Mouse (Mus musculus) CH12.LX (cell line): Measurements from ENCODE around the gene Lat. TPM values are rescaled to one million over a fixed set of nuclear protein-coding genes. Genes with fewer than 3 reads are reported as not detected.

Experiments used
- DNase-seq: peaks from one replicate; pipeline ENCODE4 v3.0.0-alpha.2; 2013; ENCODE audit errors: extremely low read depth
- H3K27ac ChIP-seq: 2 replicates; pipeline ENCODE4 v1.5.1; 2012; ENCODE audit warnings: low read depth, mild to moderate bottlenecking, control low read depth, moderate library complexity; ENCODE audit not compliant: insufficient read depth
- H3K27me3 ChIP-seq: replicated peaks from 2 replicates; pipeline ENCODE3; 2012; ENCODE audit warnings: inconsistent platforms
- H3K36me3 ChIP-seq, 2 experiments: replicated peaks in 1 of 2; 2 replicates each; pipeline versions ENCODE3 to v1.6.1; 2012; ENCODE audit warnings: inconsistent platforms in 1 of 2, low read length in 1 of 2, mild to moderate bottlenecking in 1 of 2, mixed read lengths in 1 of 2, moderate library complexity in 1 of 2; ENCODE audit not compliant: control insufficient read depth in 1 of 2, insufficient read depth in 1 of 2
- H3K4me1 ChIP-seq, 2 experiments: 2 replicates each; pipeline ENCODE4 v1.6.1; 2012; ENCODE audit warnings: inconsistent platforms in 1 of 2, moderate library complexity in 1 of 2; ENCODE audit not compliant: insufficient read depth in 2 of 2, control insufficient read depth in 1 of 2
- H3K4me2 ChIP-seq: 2 replicates; pipeline ENCODE4 v1.6.1; 2012; ENCODE audit warnings: low read depth, mild to moderate bottlenecking, control low read depth; ENCODE audit not compliant: poor library complexity, insufficient read depth, severe bottlenecking
- H3K4me3 ChIP-seq, 3 experiments: fragments of 150-350 bp in 1 of 3; sonication (generic) in 1 of 3; replicated peaks in 1 of 3; 2 replicates each; pipeline versions ENCODE3 to v1.5.1; 2011 to 2012; ENCODE audit warnings: low read depth in 2 of 3, low read length in 2 of 3, mild to moderate bottlenecking in 2 of 3, moderate library complexity in 2 of 3, control low read depth in 1 of 3, improper control_type of control experiment in 1 of 3, inconsistent platforms in 1 of 3, mixed read lengths in 1 of 3; ENCODE audit not compliant: poor library complexity in 1 of 3
- H3K79me2 ChIP-seq: replicated peaks from 2 replicates; pipeline ENCODE4 v1.6.1; 2012; ENCODE audit warnings: mild to moderate bottlenecking, moderate library complexity; ENCODE audit not compliant: control insufficient read depth, poor library complexity, insufficient read depth, severe bottlenecking; ENCODE audit errors: extremely low read depth
- H3K9ac ChIP-seq: 2 replicates; pipeline ENCODE4 v1.6.1; 2012; ENCODE audit warnings: low read depth, mild to moderate bottlenecking, control low read depth, moderate library complexity; ENCODE audit not compliant: insufficient read depth
- H3K9me3 ChIP-seq: replicated peaks from 2 replicates; pipeline ENCODE3; 2012; ENCODE audit warnings: low read length, inconsistent platforms, mixed read lengths
- BHLHE40 ChIP-seq: IDR thresholded peaks from 2 replicates; pipeline ENCODE4 v1.6.1; 2011; ENCODE audit warnings: mild to moderate bottlenecking, low read depth, low read length, improper control_type of control experiment
- CHD1 ChIP-seq: IDR thresholded peaks from 2 replicates; pipeline ENCODE4 v1.6.1; 2012; ENCODE audit warnings: low read depth, low read length, improper control_type of control experiment, inconsistent platforms
- CTCF ChIP-seq, 2 experiments: IDR thresholded peaks in 1 of 2; conservative IDR thresholded peaks in 1 of 2; 2 replicates each; pipeline ENCODE4 v1.5.1; 2011 to 2012; ENCODE audit warnings: low read depth in 2 of 2, low read length in 2 of 2, improper control_type of control experiment in 1 of 2, inconsistent platforms in 1 of 2, mild to moderate bottlenecking in 1 of 2, moderate library complexity in 1 of 2
- E2F4 ChIP-seq: IDR thresholded peaks from 2 replicates; pipeline ENCODE4 v1.6.1; 2011; ENCODE audit warnings: low read depth, low read length, improper control_type of control experiment; ENCODE audit not compliant: insufficient replicate concordance
- ELF1 ChIP-seq: IDR thresholded peaks from 2 replicates; pipeline ENCODE4 v1.6.1; 2014; ENCODE audit warnings: low read depth, mild to moderate bottlenecking, inconsistent platforms, low read length, improper control_type of control experiment
- EP300 ChIP-seq: IDR thresholded peaks from 2 replicates; pipeline ENCODE4 v1.6.1; 2011; ENCODE audit warnings: low read length, improper control_type of control experiment
- IRF4 ChIP-seq: IDR thresholded peaks from 2 replicates; pipeline ENCODE4 v1.6.1; 2014; ENCODE audit warnings: low read depth, mild to moderate bottlenecking, inconsistent platforms, low read length, improper control_type of control experiment
- JUND ChIP-seq: conservative IDR thresholded peaks from 2 replicates; pipeline ENCODE4 v1.6.1; 2011; ENCODE audit warnings: low read depth, low read length, improper control_type of control experiment
- KAT2A ChIP-seq: IDR thresholded peaks from 2 replicates; pipeline ENCODE4 v1.6.1; 2012; ENCODE audit warnings: low read length, improper control_type of control experiment, inconsistent platforms; ENCODE audit not compliant: insufficient replicate concordance
- MAFK ChIP-seq: IDR thresholded peaks from 2 replicates; pipeline ENCODE4 v1.6.1; 2011; ENCODE audit warnings: low read length, improper control_type of control experiment; ENCODE audit not compliant: insufficient replicate concordance
- MAZ ChIP-seq: IDR thresholded peaks from 2 replicates; pipeline ENCODE4 v1.6.1; 2012; ENCODE audit warnings: low read depth, mild to moderate bottlenecking, inconsistent platforms, low read length, improper control_type of control experiment, moderate library complexity
- MYC ChIP-seq: IDR thresholded peaks from 2 replicates; pipeline ENCODE4 v1.6.1; 2011; ENCODE audit warnings: low read depth, mild to moderate bottlenecking, improper control_type of control experiment, low read length
- NELFE ChIP-seq: IDR thresholded peaks from 2 replicates; pipeline ENCODE4 v1.6.1; 2011; ENCODE audit warnings: low read depth, low read length, improper control_type of control experiment
- POLR2A ChIP-seq: IDR thresholded peaks from 2 replicates; pipeline ENCODE4 v1.6.1; 2011; ENCODE audit warnings: low read depth, mild to moderate bottlenecking, improper control_type of control experiment, low read length
- RCOR1 ChIP-seq: conservative IDR thresholded peaks from 2 replicates; pipeline ENCODE4 v1.6.1; 2012; ENCODE audit warnings: low read depth, mild to moderate bottlenecking, inconsistent platforms, low read length, improper control_type of control experiment
- SIN3A ChIP-seq: IDR thresholded peaks from 2 replicates; pipeline ENCODE4 v1.6.1; 2012; ENCODE audit warnings: low read length, improper control_type of control experiment, inconsistent platforms
- TBP ChIP-seq: conservative IDR thresholded peaks from 2 replicates; pipeline ENCODE4 v1.6.1; 2011; ENCODE audit warnings: low read depth, low read length, improper control_type of control experiment
- USF1 ChIP-seq: IDR thresholded peaks from 2 replicates; pipeline ENCODE4 v1.6.1; 2014; ENCODE audit warnings: low read depth, mild to moderate bottlenecking, inconsistent platforms, low read length, improper control_type of control experiment
- ZC3H11A ChIP-seq: IDR thresholded peaks from 2 replicates; pipeline ENCODE4 v1.6.1; 2012; ENCODE audit warnings: low read depth, mild to moderate bottlenecking, inconsistent platforms, low read length, improper control_type of control experiment
- ZKSCAN1 ChIP-seq: IDR thresholded peaks from 2 replicates; pipeline ENCODE4 v1.6.1; 2012; ENCODE audit warnings: low read depth, inconsistent platforms, low read length, improper control_type of control experiment, borderline replicate concordance
- ZNF384 ChIP-seq: IDR thresholded peaks from 2 replicates; pipeline ENCODE4 v1.6.1; 2012; ENCODE audit warnings: low read depth, low read length, improper control_type of control experiment, inconsistent platforms
- dilution Hi-C: fragments of 300-500 bp; cut with MboI; formaldehyde crosslinking; loops from 2 replicates; pipeline ENCODE4 v1.14.3; 2020; ENCODE audit warnings: low sequenced_read_pairs; ENCODE audit not compliant: extremely low pct_unique_long_range_greater_than_20kb, extremely low pct_ligation_motif_present
- in situ Hi-C: fragments of 300-500 bp; cut with MboI; formaldehyde crosslinking; loops from 3 replicates; pipeline ENCODE4 v1.14.3; 2019; ENCODE audit warnings: low sequenced_read_pairs, low pct_ligation_motif_present, low pct_unique_long_range_greater_than_20kb, mixed read lengths
- polyA plus RNA-seq: library from polyadenylated mRNA; unstranded; fragments of >175 nt; gene quantifications from 2 replicates; pipeline ENCODE4 v1.2.1, GENCODE M21; 2012; ENCODE audit warnings: low read depth; ENCODE audit not compliant: insufficient read length
- total RNA-seq, 2 experiments: library from RNA; depleted of rRNA; stranded (reverse); fragments of 300-350 nt in 1 of 2; fragments of >200 nt in 1 of 2; gene quantifications; 2 replicates each; pipeline ENCODE4 v1.2.3; 2012 to 2014

The Lat gene
- total and polyA plus RNA-seq, 3 experiments = 0.42 to 1.1 (median 0.55) TPM

GRCm38 (mm10) chr7:126358413-126358812, 11.0 kb downstream of the Lat start:
- Histone ChIP-seq H3K79me2 (no peaks in the 10 kb centered on the region), H3K4me1 (peaks cover 0 to 4% of the 10 kb centered on the region in 2 experiments; a peak in 2 of 4 replicates), H3K27ac (no peak overlapping the region), H3K36me3 (peaks cover 0 to 8% of the 10 kb centered on the region in 2 experiments), H3K4me3 (no peak overlapping the region), H3K27me3 (no peaks in the 10 kb centered on the region), H3K9ac (no peak overlapping the region), H3K4me2 (no peak overlapping the region), H3K9me3 (no peaks in the 10 kb centered on the region)
- in situ Hi-C loops (loop anchor here (25.0 kb wide), 1 partner anchor 96 kb away; the partner anchor contains the start of gene Sbk1), dilution Hi-C loops (no loop called here)
- TF ChIP-seq EP300 (no peak), ZC3H11A (no peak), MAFK (no peak), ZNF384 (no peak), E2F4 (no peak), JUND (no peak), BHLHE40 (no peak), IRF4 (no peak), TBP (no peak), CHD1 (no peak), MAZ (no peak), MYC (no peak), RCOR1 (no peak), ELF1 (no peak), USF1 (no peak), CTCF (conservative IDR thresholded peaks at IDR 0.05 in 1 of 2, IDR thresholded peaks at IDR 0.05 in 1 of 2; ENCODE audit: low read depth in 2 of 2, low read length in 2 of 2) (no peak), KAT2A (no peak), SIN3A (no peak), ZKSCAN1 (no peak), NELFE (no peak)
- no peak for DNase-seq

GRCm38 (mm10) chr7:126357838-126358237, 11.5 kb downstream of the Lat start:
- no peak for DNase-seq
- H3K4me3 ChIP-seq = no peak overlapping the region
- H3K27me3 ChIP-seq = no peaks in the 10 kb centered on the region
- no peaks in the 10 kb centered on the region for H3K79me2 ChIP-seq
- no peaks in the 10 kb centered on the region for H3K9me3 ChIP-seq
- no peak overlapping the region for H3K9ac ChIP-seq
- dilution Hi-C loops = no loop called here
- H3K4me1 ChIP-seq = peaks cover 0 to 7% of the 10 kb centered on the region in 2 experiments; a peak in 2 of 4 replicates
- no peak overlapping the region for H3K4me2 ChIP-seq
- H3K36me3 ChIP-seq = peaks cover 0 to 4% of the 10 kb centered on the region in 2 experiments
- in situ Hi-C loops = loop anchor here (25.0 kb wide), 1 partner anchor 96 kb away; the partner anchor contains the start of gene Sbk1
- no peak for TF ChIP-seq POLR2A
- no peak for TF ChIP-seq BHLHE40
- no peak for TF ChIP-seq ZC3H11A
- TF ChIP-seq SIN3A = no peak
- H3K27ac ChIP-seq = no peak overlapping the region
